Mouse (Mus musculus): ENCODE measurements around the gene Cdc42ep2.

GRCm38 (mm10) chr19:5965280-5965679 is 40.7 kb upstream of the Cdc42ep2 start:
- TF ChIP-seq POLR2A (IDR thresholded peaks at IDR 0.05; ENCODE audit: low read depth, low read length) (no peak), CTCF (conservative IDR thresholded peaks at IDR 0.05 in 1 of 2, IDR thresholded peaks at IDR 0.05 in 1 of 2; ENCODE audit: low read depth in 2 of 2, low read length in 2 of 2) (peak; percentile 72 to 98), EP300 (IDR thresholded peaks at IDR 0.05; ENCODE audit: low read length) (no peak), JUND (conservative IDR thresholded peaks at IDR 0.05; ENCODE audit: low read depth, low read length) (peak; percentile 39; the same call in 1 of the 2 replicates), BHLHE40 (IDR thresholded peaks at IDR 0.05; ENCODE audit: low read depth, low read length) (peak; percentile 43; the same call in 1 of the 2 replicates), USF2 (conservative IDR thresholded peaks at IDR 0.05; ENCODE audit: low read depth, low read length) (no peak), NELFE (IDR thresholded peaks at IDR 0.05; ENCODE audit: low read depth, low read length) (peak; percentile 47; the same call in 1 of the 2 replicates), UBTF (IDR thresholded peaks at IDR 0.05; ENCODE audit: low read depth, low read length) (no peak), HCFC1 (IDR thresholded peaks at IDR 0.05; ENCODE audit: low read depth, low read length) (no peak), TBP (conservative IDR thresholded peaks at IDR 0.05; ENCODE audit: low read depth, low read length) (no peak), RCOR1 (conservative IDR thresholded peaks at IDR 0.05; ENCODE audit: low read depth, low read length) (no peak)
